Mouse (Mus musculus) cerebellum, adult 2 months (tissue): ENCODE data around the gene Ccnd1. TPM values are rescaled to one million over a fixed set of nuclear protein-coding genes. Genes with fewer than 3 reads are reported as not detected.
A peak's percentile ranks its signal among the peaks of the same experiment; 100 is the strongest.

Experiments
- DNase-seq, 2 experiments: peaks; one replicate each; pipeline ENCODE4 v3.0.0; 2021
- H3K27ac ChIP-seq: fragments of 200-500 bp; 2 replicates; pipeline ENCODE4 v1.5.1; 2012; ENCODE audit warnings: low read length, control low read depth, inconsistent platforms; ENCODE audit not compliant: insufficient read depth
- H3K27me3 ChIP-seq: fragments of 200-500 bp; 2 replicates; pipeline ENCODE4 v1.6.1; 2012; ENCODE audit warnings: inconsistent platforms, mild to moderate bottlenecking, low read length, moderate library complexity; ENCODE audit not compliant: control insufficient read depth, insufficient read depth
- H3K4me1 ChIP-seq: fragments of 200-500 bp; 2 replicates; pipeline ENCODE4 v1.6.1; 2011; ENCODE audit warnings: low read length; ENCODE audit not compliant: control insufficient read depth, insufficient read depth
- H3K4me3 ChIP-seq: fragments of 200-500 bp; replicated peaks from 2 replicates; pipeline ENCODE3; 2011; ENCODE audit warnings: mild to moderate bottlenecking, low read depth, low read length, control low read depth; ENCODE audit not compliant: insufficient read depth
- CTCF ChIP-seq: fragments of 200-500 bp; IDR thresholded peaks from 2 replicates; pipeline ENCODE4 v1.5.1; 2011; ENCODE audit warnings: low read depth, mild to moderate bottlenecking, control low read depth, low read length, moderate library complexity, borderline replicate concordance; ENCODE audit not compliant: insufficient read depth
- POLR2A ChIP-seq: fragments of 200-500 bp; IDR thresholded peaks from 2 replicates; pipeline ENCODE4 v1.6.1; 2011; ENCODE audit warnings: low read length, control low read depth, borderline replicate concordance; ENCODE audit not compliant: insufficient read depth
- WGBS: fragments of 180-500 bp; shearing (Covaris S2); methylation state at CpG from one replicate; pipeline ENCODE4 v1.1.7; 2018; 5-methylcytosine and 5-hydroxymethylcytosine counted together
- polyA plus RNA-seq: library from polyadenylated mRNA; depleted of rRNA; stranded (reverse); fragments of >200 nt; gene quantifications from 2 replicates; pipeline ENCODE4 v1.2.3, GENCODE M21; 2012

The Ccnd1 gene
- polyA plus RNA-seq, 1 experiment, result 23.1 TPM

DNA sequence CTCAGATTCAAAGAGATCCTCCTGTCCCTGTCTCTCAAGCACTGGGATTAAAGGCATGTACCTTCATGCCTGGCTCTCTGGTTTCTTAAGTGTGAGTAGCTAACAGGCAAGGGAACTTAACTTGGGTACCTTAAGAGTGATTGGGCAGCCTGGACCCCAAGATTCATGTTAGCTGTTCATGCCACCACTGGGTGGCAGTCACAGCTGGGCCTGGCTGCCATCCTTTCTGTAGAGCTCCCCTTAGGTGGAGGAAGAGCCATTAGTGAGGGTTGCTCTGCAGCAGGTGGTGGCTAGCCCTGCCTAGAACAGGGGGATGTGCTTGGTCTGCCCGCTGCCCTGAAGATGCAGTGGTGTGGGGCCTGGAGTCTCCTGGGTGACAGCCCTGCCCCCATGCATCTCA is 20.9 kb downstream of the Ccnd1 start:
- Histone ChIP-seq H3K4me3 (no peak overlapping the region), H3K27ac (no peak overlapping the region), H3K27me3 (no peaks in the 10 kb centered on the region), H3K4me1 (peaks cover 6% of the 10 kb centered on the region)
- DNase-seq, result no peak
- TF ChIP-seq CTCF, result no peak
- TF ChIP-seq POLR2A, result no peak
- 59% methylated on average over 1 of the region's 1 CpGs for WGBS

DNA sequence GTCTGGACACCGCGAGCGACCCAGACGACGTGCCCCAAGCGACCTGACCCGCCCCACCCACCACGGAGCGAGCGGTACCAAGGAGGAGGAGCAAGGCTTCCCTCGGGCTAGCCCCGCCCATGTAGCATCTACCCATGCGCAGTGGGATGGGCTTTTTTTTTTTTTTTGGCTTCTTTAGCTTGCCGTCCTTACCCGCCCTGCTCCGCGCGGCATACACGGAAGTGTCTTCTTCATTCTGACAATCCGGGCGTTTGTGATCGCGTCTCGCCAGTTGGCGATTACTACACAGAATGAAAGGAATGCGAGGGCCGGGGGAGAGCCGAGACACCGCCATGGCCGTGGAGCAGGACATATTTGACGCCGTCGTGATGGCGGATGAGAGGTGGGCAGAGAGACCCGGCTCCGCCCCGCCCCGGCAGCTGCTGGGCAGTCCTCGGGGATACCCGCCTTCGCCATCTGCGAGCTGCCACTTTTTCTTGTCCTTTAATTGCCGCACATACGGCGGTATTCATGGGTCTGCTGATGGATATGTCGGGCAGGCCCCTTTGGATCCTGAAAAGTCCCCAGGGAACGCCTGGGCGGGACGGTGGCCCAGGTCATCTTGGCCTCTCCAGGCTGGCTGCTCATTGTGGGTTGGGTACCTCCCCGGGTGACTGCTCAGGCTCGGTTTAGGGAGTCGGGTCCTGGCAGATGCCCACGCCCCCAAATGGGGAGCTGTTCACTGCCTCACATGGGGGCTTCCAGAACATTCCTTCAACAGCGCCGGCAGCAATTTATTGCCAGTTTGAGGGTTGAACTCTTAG is 24.6 kb downstream of the Ccnd1 start, which contains the start of gene LTO1:
LTO1 (plus strand) TSS at position 153 of the 803 bp plus-strand sequence.
- Histone ChIP-seq H3K27me3 (no peaks in the 10 kb centered on the region), H3K4me1 (peaks cover 10% of the 10 kb centered on the region), H3K4me3 (peak within 1 kb of the TSS; percentile 97), H3K27ac (peak within 1 kb of the TSS; percentile 70; the same call in 1 of the 2 replicates)
- WGBS, result under 1% methylated on average over 55 of the region's 55 CpGs
- TF ChIP-seq POLR2A, result peak; percentile 63; the same call in 1 of the 2 replicates
- no peak for TF ChIP-seq CTCF
- peak; percentile 90 to 91 for DNase-seq

GRCm38 (mm10) chr7:144914296-144914947 is 25.3 kb downstream of the Ccnd1 start:
- no peak for DNase-seq
- peak overlapping the region; percentile 64; the same call in 1 of the 2 replicates for H3K27ac ChIP-seq
- 22% methylated on average over 17 of the region's 17 CpGs for WGBS
- peaks cover 10% of the 10 kb centered on the region for H3K4me1 ChIP-seq
- H3K27me3 ChIP-seq, result no peaks in the 10 kb centered on the region
- peak overlapping the region; percentile 97 for H3K4me3 ChIP-seq
- TF ChIP-seq CTCF (no peak), POLR2A (no peak)

- 15% methylated on average over 4 of the region's 4 CpGs for WGBS
Observed at GRCm38 (mm10) chr7:144912897-144913296, 26.8 kb downstream of the Ccnd1 start.

GRCm38 (mm10) chr7:144911121-144911520 is 28.6 kb downstream of the Ccnd1 start:
- TF ChIP-seq CTCF, result no peak
- no peak for TF ChIP-seq POLR2A
- 96% methylated on average over 1 of the region's 1 CpGs for WGBS
- H3K4me3 ChIP-seq, result no peak overlapping the region
- DNase-seq, result no peak
- H3K27me3 ChIP-seq, result no peaks in the 10 kb centered on the region
- no peak overlapping the region for H3K27ac ChIP-seq
- H3K4me1 ChIP-seq, result peaks cover 8% of the 10 kb centered on the region; the same call in 1 of the 2 replicates

More at GRCm38 (mm10) chr7:144912897-144913296, 26.8 kb downstream of the Ccnd1 start:
- DNase-seq, result peak; percentile 77 to 90
- H3K4me3 ChIP-seq, result no peak overlapping the region
- no peaks in the 10 kb centered on the region for H3K27me3 ChIP-seq
- TF ChIP-seq CTCF (no peak), POLR2A (no peak)
- no peak overlapping the region; the same call in 1 of the 2 replicates for H3K27ac ChIP-seq
- peaks cover 10% of the 10 kb centered on the region for H3K4me1 ChIP-seq

DNA sequence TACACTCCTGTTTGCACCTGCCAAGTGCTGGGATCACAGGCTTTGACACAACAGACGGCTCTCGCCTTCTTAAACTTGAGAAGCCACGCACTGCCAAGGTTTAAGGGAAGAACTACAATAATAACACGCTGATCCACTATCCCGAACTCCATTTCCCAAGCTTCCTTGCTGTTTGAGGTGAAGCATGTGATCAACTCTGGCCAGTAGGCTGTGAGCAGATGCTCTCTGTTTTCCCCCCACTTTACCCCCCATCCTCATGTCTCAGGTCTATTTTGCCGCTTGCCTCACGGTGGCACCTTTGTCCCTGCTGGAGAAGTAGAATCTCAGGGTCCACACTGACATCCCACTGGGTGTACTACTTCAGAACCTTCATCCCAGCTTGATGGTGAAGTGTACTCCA is 31.0 kb downstream of the Ccnd1 start:
- Histone ChIP-seq H3K27ac (no peak overlapping the region), H3K4me3 (no peak overlapping the region), H3K27me3 (no peaks in the 10 kb centered on the region), H3K4me1 (peaks cover 4% of the 10 kb centered on the region; the same call in 1 of the 2 replicates)
- WGBS, result 58% methylated on average over 7 of the region's 7 CpGs
- TF ChIP-seq POLR2A (no peak), CTCF (no peak)
- no peak for DNase-seq

- 36% methylated on average over 8 of the region's 8 CpGs for WGBS
- TF ChIP-seq POLR2A (no peak), CTCF (no peak)
- peaks cover 4% of the 10 kb centered on the region; the same call in 1 of the 2 replicates for H3K4me1 ChIP-seq
- H3K27ac ChIP-seq, result no peak overlapping the region
- DNase-seq, result no peak
- H3K27me3 ChIP-seq, result no peaks in the 10 kb centered on the region
- H3K4me3 ChIP-seq, result no peak overlapping the region
Observed at GRCm38 (mm10) chr7:144907793-144908192, 31.9 kb downstream of the Ccnd1 start.
